Mouse (Mus musculus): ENCODE data around the gene Fbxo39. TPM values are rescaled to one million over a fixed set of nuclear protein-coding genes. Genes with fewer than 3 reads are reported as not detected.

The Fbxo39 gene
- polyA plus RNA-seq, 1 experiment from 2014 or later, result not detected

- Histone ChIP-seq H3K9me3 (replicated peaks) (no peaks in the 10 kb centered on the region), H3K27ac (no peak overlapping the region), H3K36me3 (no peaks in the 10 kb centered on the region), H3K4me3 (no peak overlapping the region), H3K9ac (no peak overlapping the region), H3K4me2 (replicated peaks) (no peak overlapping the region), H3K27me3 (no peaks in the 10 kb centered on the region), H3K4me1 (peaks cover 4% of the 10 kb centered on the region)
- 96% methylated on average over 1 of the region's 1 CpGs for WGBS
- ATAC-seq (ENCODE audit: low FRiP score), result no peak
Measured at GRCm38 (mm10) chr11:72352272-72352671, 38.0 kb downstream of the Fbxo39 start.

GRCm38 (mm10) chr11:72353186-72353585 lies 38.9 kb downstream of the Fbxo39 start:
- no peaks in the 10 kb centered on the region for H3K27me3 ChIP-seq
- H3K9ac ChIP-seq, result no peak overlapping the region
- no peaks in the 10 kb centered on the region for H3K36me3 ChIP-seq
- H3K9me3 ChIP-seq (replicated peaks), result no peaks in the 10 kb centered on the region
- peaks cover 4% of the 10 kb centered on the region for H3K4me1 ChIP-seq
- ATAC-seq (ENCODE audit: low FRiP score), result no peak
- WGBS, result 79% methylated on average over 3 of the region's 3 CpGs
- H3K4me3 ChIP-seq, result no peak overlapping the region
- no peak overlapping the region for H3K4me2 ChIP-seq (replicated peaks)
- H3K27ac ChIP-seq, result no peak overlapping the region

GRCm38 (mm10) chr11:72354971-72355728 lies 40.9 kb downstream of the Fbxo39 start:
- no peaks in the 10 kb centered on the region for H3K9me3 ChIP-seq (replicated peaks)
- H3K9ac ChIP-seq, result no peak overlapping the region
- no peak overlapping the region for H3K4me3 ChIP-seq
- H3K4me1 ChIP-seq, result peaks cover 4% of the 10 kb centered on the region
- 24% methylated on average over 20 of the region's 20 CpGs for WGBS
- ATAC-seq (ENCODE audit: low FRiP score), result no peak
- no peaks in the 10 kb centered on the region for H3K36me3 ChIP-seq
- H3K27me3 ChIP-seq, result no peaks in the 10 kb centered on the region
- H3K27ac ChIP-seq, result no peak overlapping the region
- H3K4me2 ChIP-seq (replicated peaks), result peak overlapping the region; percentile 38

- Histone ChIP-seq H3K9ac (peak overlapping the region; percentile 67), H3K27me3 (no peaks in the 10 kb centered on the region), H3K9me3 (replicated peaks) (no peaks in the 10 kb centered on the region), H3K4me3 (peak overlapping the region; percentile 43), H3K27ac (peak overlapping the region; percentile 52; the same call in 1 of the 2 replicates), H3K4me1 (peaks cover 3% of the 10 kb centered on the region; the same call in 1 of the 2 replicates), H3K4me2 (replicated peaks) (peak overlapping the region; percentile 80), H3K36me3 (no peaks in the 10 kb centered on the region)
- WGBS, result 9% methylated on average over 42 of the region's 42 CpGs
- peak; percentile 92 for ATAC-seq (ENCODE audit: low FRiP score)
Measured at GRCm38 (mm10) chr11:72361385-72362346, 47.4 kb downstream of the Fbxo39 start.

GRCm38 (mm10) chr11:72362347-72362741 lies 48.1 kb downstream of the Fbxo39 start, which contains the start of gene Tekt1:
Gene Tekt1, minus strand, starts transcription at chr11:72362442.
- WGBS, result 36% methylated on average over 10 of the region's 10 CpGs
- ATAC-seq (ENCODE audit: low FRiP score), result peak; percentile 50; the same call in 1 of the 2 replicates
- H3K36me3 ChIP-seq, result no peaks in the 10 kb centered on the region
- peaks cover 3% of the 10 kb centered on the region; the same call in 1 of the 2 replicates for H3K4me1 ChIP-seq
- peak within 1 kb of the TSS; percentile 67 for H3K9ac ChIP-seq
- H3K27ac ChIP-seq, result peak within 1 kb of the TSS; percentile 52; the same call in 1 of the 2 replicates
- peak within 1 kb of the TSS; percentile 80 for H3K4me2 ChIP-seq (replicated peaks)
- H3K9me3 ChIP-seq (replicated peaks), result no peaks in the 10 kb centered on the region
- H3K27me3 ChIP-seq, result no peaks in the 10 kb centered on the region
- H3K4me3 ChIP-seq, result peak within 1 kb of the TSS; percentile 43

- no peak overlapping the region for H3K4me3 ChIP-seq
- no peaks in the 10 kb centered on the region for H3K36me3 ChIP-seq
- H3K4me2 ChIP-seq (replicated peaks), result no peak overlapping the region
- no peak for ATAC-seq (ENCODE audit: low FRiP score)
- WGBS, result 83% methylated on average over 8 of the region's 8 CpGs
- H3K4me1 ChIP-seq, result peaks cover 6% of the 10 kb centered on the region; the same call in 1 of the 2 replicates
- no peaks in the 10 kb centered on the region for H3K9me3 ChIP-seq (replicated peaks)
- H3K27me3 ChIP-seq, result no peaks in the 10 kb centered on the region
- H3K27ac ChIP-seq, result no peak overlapping the region
- H3K9ac ChIP-seq, result no peak overlapping the region
Measured at GRCm38 (mm10) chr11:72363523-72364240, 49.4 kb downstream of the Fbxo39 start.

- H3K9ac ChIP-seq, result no peak overlapping the region
- H3K27ac ChIP-seq, result no peak overlapping the region
- WGBS, result 95% methylated on average over 5 of the region's 5 CpGs
- H3K4me2 ChIP-seq (replicated peaks), result no peak overlapping the region
- no peak for ATAC-seq (ENCODE audit: low FRiP score)
- no peaks in the 10 kb centered on the region for H3K9me3 ChIP-seq (replicated peaks)
- H3K36me3 ChIP-seq, result no peaks in the 10 kb centered on the region
- H3K27me3 ChIP-seq, result no peaks in the 10 kb centered on the region
- H3K4me3 ChIP-seq, result no peak overlapping the region
- peaks cover 6% of the 10 kb centered on the region; the same call in 1 of the 2 replicates for H3K4me1 ChIP-seq
Measured at GRCm38 (mm10) chr11:72364526-72364925, 50.3 kb downstream of the Fbxo39 start.

- Histone ChIP-seq H3K27me3 (no peaks in the 10 kb centered on the region), H3K36me3 (no peaks in the 10 kb centered on the region), H3K9me3 (replicated peaks) (no peaks in the 10 kb centered on the region), H3K4me1 (peaks cover 6% of the 10 kb centered on the region; the same call in 1 of the 2 replicates), H3K4me3 (no peak overlapping the region), H3K4me2 (replicated peaks) (no peak overlapping the region), H3K9ac (no peak overlapping the region), H3K27ac (no peak overlapping the region)
- 88% methylated on average over 9 of the region's 9 CpGs for WGBS
- no peak for ATAC-seq (ENCODE audit: low FRiP score)
Measured at GRCm38 (mm10) chr11:72366126-72366525, 51.9 kb downstream of the Fbxo39 start.

- H3K4me1 ChIP-seq, result 0 out of 2 replicates have a peak, but pooled peaks cover 3% of the 10 kb centered on the region
- ATAC-seq (ENCODE audit: low FRiP score), result no peak
- no peak overlapping the region for H3K27ac ChIP-seq
- H3K9ac ChIP-seq, result no peak overlapping the region
- H3K4me3 ChIP-seq, result no peak overlapping the region
- WGBS, result 65% methylated on average over 11 of the region's 11 CpGs
- no peak overlapping the region for H3K4me2 ChIP-seq (replicated peaks)
- H3K9me3 ChIP-seq (replicated peaks), result no peaks in the 10 kb centered on the region
- H3K36me3 ChIP-seq, result no peaks in the 10 kb centered on the region
- H3K27me3 ChIP-seq, result no peaks in the 10 kb centered on the region
Measured at GRCm38 (mm10) chr11:72367934-72368674, 53.9 kb downstream of the Fbxo39 start.
